ENCODE assay signal across 8 mouse cellular contexts in genomic region chr7:49522411-49523114, GRCm38 (mm10).
DNase-seq lines count a peak whose midpoint lies in the region; ATAC-seq and TF ChIP-seq lines count a peak whose summit lies in the region.

No protein-coding gene starts in this region.

- H3K36me3 ChIP-seq in heart, embryonic 10.5 days = no peaks in the 10 kb centered on the region
- H3K36me3 ChIP-seq in lung, postnatal 0 days (ENCODE audit: insufficient read depth, low read length) = no peaks in the 10 kb centered on the region
- no peaks in the 10 kb centered on the region for H3K36me3 ChIP-seq in stomach, embryonic 16.5 days (ENCODE audit: control insufficient read depth, insufficient read depth, low read length)

- H3K27me3 ChIP-seq in heart, embryonic 10.5 days (ENCODE audit: insufficient read depth, poor library complexity, severe bottlenecking) = no peaks in the 10 kb centered on the region
- no peaks in the 10 kb centered on the region for H3K27me3 ChIP-seq in lung, postnatal 0 days (replicated peaks; ENCODE audit: insufficient read depth, low read length)
- no peaks in the 10 kb centered on the region for H3K27me3 ChIP-seq in stomach, embryonic 16.5 days (ENCODE audit: control insufficient read depth, insufficient read depth, low read length)

- peak; percentile 33 for DNase-seq in layer of hippocampus, adult 11-12 months (ENCODE audit: low spot score)
- no peak for DNase-seq in layer of hippocampus, postnatal 36 days
- peak; percentile 80 for DNase-seq in brain, embryonic 14.5 days (ENCODE audit: low read depth)
- peak; percentile 86 for DNase-seq in heart, embryonic 10.5 days (ENCODE audit: low spot score)
- DNase-seq in kidney, adult 8-10 months = peak; percentile 69 to 77
- DNase-seq in lung, postnatal 0 days (ENCODE audit: low spot score) = peak; percentile 67
- DNase-seq in gastrocnemius, adult 8-10 months (ENCODE audit: low spot score in 2 of 2) = no peak

- under 1% methylated on average over 24 of the region's 24 CpGs for WGBS in heart, embryonic 10.5 days
- WGBS in lung, postnatal 0 days = 1% methylated on average over 24 of the region's 24 CpGs
- 3% methylated on average over 24 of the region's 24 CpGs for WGBS in stomach, embryonic 16.5 days

- no peak for TF ChIP-seq EP300 in lung, postnatal 0 days (IDR thresholded peaks at IDR 0.05)

- no peak for TF ChIP-seq CTCF in brain, embryonic 14.5 days (IDR thresholded peaks at IDR 0.05; ENCODE audit: borderline replicate concordance, extremely low read depth, insufficient read depth, insufficient read length)
- TF ChIP-seq CTCF in lung, postnatal 0 days (IDR thresholded peaks at IDR 0.05) = no peak

- peak overlapping the region; percentile 90 for H3K27ac ChIP-seq in heart, embryonic 10.5 days
- peak overlapping the region; percentile 66 for H3K27ac ChIP-seq in lung, postnatal 0 days (ENCODE audit: low read length)
- H3K27ac ChIP-seq in stomach, embryonic 16.5 days (ENCODE audit: low read length) = peak overlapping the region; percentile 82

- H3K4me3 ChIP-seq in heart, embryonic 10.5 days = peak overlapping the region; percentile 64
- H3K4me3 ChIP-seq in lung, postnatal 0 days (ENCODE audit: low read depth, low read length) = peak overlapping the region; percentile 37
- peak overlapping the region; percentile 49 for H3K4me3 ChIP-seq in stomach, embryonic 16.5 days (replicated peaks; ENCODE audit: low read length)

- TF ChIP-seq POLR2A in brain, embryonic 14.5 days (IDR thresholded peaks at IDR 0.05; ENCODE audit: borderline replicate concordance, extremely low read depth, insufficient read depth, insufficient read length, poor library complexity, severe bottlenecking) = no peak

- H3K9me3 ChIP-seq in heart, embryonic 10.5 days = no peaks in the 10 kb centered on the region
- no peaks in the 10 kb centered on the region for H3K9me3 ChIP-seq in lung, postnatal 0 days (ENCODE audit: low read length)
- H3K9me3 ChIP-seq in stomach, embryonic 16.5 days (replicated peaks; ENCODE audit: control insufficient read depth, low read length) = no peaks in the 10 kb centered on the region

- ATAC-seq in lung, postnatal 0 days = peak; percentile 70
- peak; percentile 68 for ATAC-seq in stomach, embryonic 16.5 days (ENCODE audit: insufficient read depth, low FRiP score)

- peaks cover 77% of the 10 kb centered on the region for H3K4me1 ChIP-seq in heart, embryonic 10.5 days
- H3K4me1 ChIP-seq in lung, postnatal 0 days (ENCODE audit: insufficient read depth, low read depth, low read length) = peaks cover 22% of the 10 kb centered on the region
- H3K4me1 ChIP-seq in stomach, embryonic 16.5 days (ENCODE audit: control insufficient read depth, insufficient read depth, low read length) = peaks cover 53% of the 10 kb centered on the region

- no peak overlapping the region for H3K9ac ChIP-seq in lung, postnatal 0 days (replicated peaks; ENCODE audit: low read depth)
- H3K9ac ChIP-seq in stomach, embryonic 16.5 days (ENCODE audit: low read length) = peak overlapping the region; percentile 65

- peak overlapping the region; percentile 59 for H3K4me2 ChIP-seq in lung, postnatal 0 days (replicated peaks; ENCODE audit: low read depth, low read length)
- peak overlapping the region; percentile 70 for H3K4me2 ChIP-seq in stomach, embryonic 16.5 days (ENCODE audit: low read depth, low read length)

Comparison
In these comparisons a context has a peak if more than half of its experiments do, and no peak if none do; other contexts are left out.
1. DNase-seq: peak in layer of hippocampus, adult 11-12 months (single experiment), brain, embryonic 14.5 days (single experiment), heart, embryonic 10.5 days (single experiment), kidney, adult 8-10 months (2 of 2) and lung, postnatal 0 days (single experiment); none in layer of hippocampus, postnatal 36 days (0 of 2) and gastrocnemius, adult 8-10 months (0 of 2).
2. Peak in every context shown above with its lines, with median percentiles within 50 percentile points of each other: H3K27ac ChIP-seq and H3K4me3 ChIP-seq.